In the genomic region with DNA sequence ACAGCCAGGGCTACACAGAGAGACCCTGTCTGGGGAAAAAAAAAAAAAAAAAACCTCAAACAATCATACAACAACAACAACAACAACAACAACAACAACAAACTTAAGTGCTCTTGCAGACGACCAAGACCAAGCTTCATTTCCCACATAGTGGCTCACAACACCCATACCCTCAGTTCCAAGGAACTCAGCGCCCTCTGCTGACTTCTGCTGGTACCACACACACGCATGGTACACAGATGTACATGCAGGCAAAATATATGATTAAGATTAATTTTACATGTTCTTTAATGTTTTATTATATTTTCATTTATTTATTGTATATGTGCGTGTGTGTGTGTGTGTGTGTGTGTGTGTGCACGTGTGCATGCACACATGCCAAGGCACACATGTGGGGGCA, we compare ENCODE assay signal across 8 mouse cellular contexts. TPM values are rescaled to one million over a fixed set of nuclear protein-coding genes. Genes with fewer than 3 reads are reported as not detected.
A peak's percentile ranks its signal among the peaks of the same experiment; 100 is the strongest.
DNase-seq lines count a peak whose midpoint lies in the region; ATAC-seq and TF ChIP-seq lines count a peak whose summit lies in the region.

No protein-coding gene starts in this region.

- no peak for TF ChIP-seq POLR2A in lung, adult 2 months (IDR thresholded peaks at IDR 0.05; ENCODE audit: borderline replicate concordance, extremely low read depth, low read depth, low read length)

- WGBS in forebrain, embryonic 14.5 days, result 74% methylated on average over 5 of the region's 5 CpGs
- 80% methylated on average over 5 of the region's 5 CpGs for WGBS in forebrain, embryonic 15.5 days
- whole genome bisulfite sequencing in lung, adult 2 months, result 77% methylated on average over 5 of the region's 5 CpGs

- peak; percentile 54 for DNase-seq in forebrain, embryonic 14.5 days (ENCODE audit: low spot score)
- no peak for DNase-seq in lung, adult 2 months
- DNase-seq in lung, adult 18-20 months, result no peak
- peak; percentile 41 for DNase-seq in brain, adult 2 months (ENCODE audit: low read depth, low spot score)
- DNase-seq in ovary, postnatal 14 days (ENCODE audit: low spot score), result no peak
- DNase-seq in left cerebral cortex, adult 18-20 months (ENCODE audit: low spot score in 2 of 2), result no peak

- H3K4me1 ChIP-seq in forebrain, embryonic 14.5 days (ENCODE audit: control insufficient read depth, insufficient read depth, low read length), result peaks cover 22% of the 10 kb centered on the region
- H3K4me1 ChIP-seq in forebrain, embryonic 15.5 days, result peaks cover 32% of the 10 kb centered on the region
- no peaks in the 10 kb centered on the region for H3K4me1 ChIP-seq in lung, adult 2 months (ENCODE audit: control insufficient read depth, insufficient read depth, low read length)

- H3K9ac ChIP-seq in forebrain, embryonic 14.5 days (ENCODE audit: low read length), result no peak overlapping the region
- H3K9ac ChIP-seq in forebrain, embryonic 15.5 days (replicated peaks), result no peak overlapping the region

- no peaks in the 10 kb centered on the region for H3K36me3 ChIP-seq in forebrain, embryonic 14.5 days (ENCODE audit: control insufficient read depth, insufficient read depth, low read length)
- no peaks in the 10 kb centered on the region for H3K36me3 ChIP-seq in forebrain, embryonic 15.5 days

- no peak overlapping the region for H3K4me3 ChIP-seq in forebrain, embryonic 14.5 days (ENCODE audit: low read depth, low read length)
- H3K4me3 ChIP-seq in forebrain, embryonic 15.5 days, result no peak overlapping the region
- H3K4me3 ChIP-seq in lung, adult 2 months (replicated peaks; ENCODE audit: extremely low read depth, low read depth, low read length), result no peak overlapping the region

- no peak overlapping the region for H3K27ac ChIP-seq in forebrain, embryonic 14.5 days (ENCODE audit: low read depth, low read length)
- H3K27ac ChIP-seq in forebrain, embryonic 15.5 days (replicated peaks), result no peak overlapping the region

- no peaks in the 10 kb centered on the region for H3K27me3 ChIP-seq in forebrain, embryonic 14.5 days (replicated peaks; ENCODE audit: control insufficient read depth, insufficient read depth, low read length)
- no peaks in the 10 kb centered on the region for H3K27me3 ChIP-seq in forebrain, embryonic 15.5 days

- TF ChIP-seq CTCF in lung, adult 2 months (IDR thresholded peaks at IDR 0.05; ENCODE audit: insufficient read depth, low read length), result peak; percentile 53

- no peak overlapping the region for H3K4me2 ChIP-seq in forebrain, embryonic 14.5 days (ENCODE audit: low read length)
- no peak overlapping the region for H3K4me2 ChIP-seq in forebrain, embryonic 15.5 days (replicated peaks)

- no peak for ATAC-seq in forebrain, embryonic 14.5 days
- no peak for ATAC-seq in forebrain, embryonic 15.5 days (replicated peaks)
- peak; percentile 69 for ATAC-seq in megakaryocyte progenitor cell, adult 5-6 weeks (replicated peaks; ENCODE audit: poor library complexity)

- H3K9me3 ChIP-seq in forebrain, embryonic 14.5 days (replicated peaks; ENCODE audit: control insufficient read depth, low read length), result no peaks in the 10 kb centered on the region
- H3K9me3 ChIP-seq in forebrain, embryonic 15.5 days, result no peaks in the 10 kb centered on the region

RNA-seq across cellular contexts. Expression of a gene that starts 16.7 kb away (rescaled TPM):
- polyA plus RNA-seq in forebrain, embryonic 14.5 days (2014; fragmentation: Nextera tagmentation; extraction: Ambion mirVana), result 3.5 and 5.0 TPM in 2 replicates
- polyA plus RNA-seq in forebrain, embryonic 15.5 days (2015; fragmentation: Nextera tagmentation; extraction: Ambion mirVana), result 14.1 and 15.8 TPM in 2 replicates
- polyA plus RNA-seq in lung, adult 2 months (2012; rRNA removed), result 9.8 and 12.6 TPM in 2 replicates
- total RNA-seq in megakaryocyte progenitor cell, adult 5-6 weeks (2015), result 21.2 and 23.7 TPM in 2 replicates
- 14.1 and 14.2 TPM in 2 replicates for total RNA-seq in megakaryocyte progenitor cell, adult 5-6 weeks (2017)
- 10 to 100 TPM; 10.2 to 10.5 TPM for total RNA-seq in left cerebral cortex, adult 18-20 months (2021)

RNA-seq across cellular contexts. Expression of a gene that starts 17.1 kb away (rescaled TPM):
- polyA plus RNA-seq in forebrain, embryonic 14.5 days (2014; fragmentation: Nextera tagmentation; extraction: Ambion mirVana), result 14.8 and 15.2 TPM in 2 replicates
- 13.4 and 14.1 TPM in 2 replicates for polyA plus RNA-seq in forebrain, embryonic 15.5 days (2015; fragmentation: Nextera tagmentation; extraction: Ambion mirVana)
- 40.8 and 41.3 TPM in 2 replicates for polyA plus RNA-seq in lung, adult 2 months (2012; rRNA removed)
- 14.6 and 14.9 TPM in 2 replicates for total RNA-seq in megakaryocyte progenitor cell, adult 5-6 weeks (2015)
- 9.2 and 10.7 TPM in 2 replicates for total RNA-seq in megakaryocyte progenitor cell, adult 5-6 weeks (2017)
- 10 to 100 TPM in 1 of 2 experiments, 1 to 10 TPM in 1; 9.5 to 12.3 TPM for total RNA-seq in left cerebral cortex, adult 18-20 months (2021)

RNA-seq across cellular contexts. Expression of a gene that starts 26.7 kb away (rescaled TPM):
- polyA plus RNA-seq in forebrain, embryonic 14.5 days (2014; fragmentation: Nextera tagmentation; extraction: Ambion mirVana), result 2.2 and 2.4 TPM in 2 replicates
- 2.7 and 3.6 TPM in 2 replicates for polyA plus RNA-seq in forebrain, embryonic 15.5 days (2015; fragmentation: Nextera tagmentation; extraction: Ambion mirVana)
- 5.8 and 6.8 TPM in 2 replicates for polyA plus RNA-seq in lung, adult 2 months (2012; rRNA removed)
- 3.3 and 4.0 TPM in 2 replicates for total RNA-seq in megakaryocyte progenitor cell, adult 5-6 weeks (2015)
- 1.2 and 2.3 TPM in 2 replicates for total RNA-seq in megakaryocyte progenitor cell, adult 5-6 weeks (2017)
- 10 to 100 TPM; 11.0 to 11.4 TPM for total RNA-seq in left cerebral cortex, adult 18-20 months (2021)

RNA-seq across cellular contexts. Expression of a gene that starts 26.8 kb away (rescaled TPM):
- 0.65 TPM in 1 of 2 replicates, not detected in the other for polyA plus RNA-seq in forebrain, embryonic 14.5 days (2014; fragmentation: Nextera tagmentation; extraction: Ambion mirVana)
- 0.45 and 0.89 TPM in 2 replicates for polyA plus RNA-seq in forebrain, embryonic 15.5 days (2015; fragmentation: Nextera tagmentation; extraction: Ambion mirVana)
- polyA plus RNA-seq in lung, adult 2 months (2012; rRNA removed), result 0.53 and 1.4 TPM in 2 replicates
- total RNA-seq in megakaryocyte progenitor cell, adult 5-6 weeks (2015), result 0.54 TPM in 1 of 2 replicates, not detected in the other
- not detected in 2 replicates for total RNA-seq in megakaryocyte progenitor cell, adult 5-6 weeks (2017)
- total RNA-seq in left cerebral cortex, adult 18-20 months (2021), result not detected

RNA-seq across cellular contexts. Expression of a gene that starts 27.7 kb away (rescaled TPM):
- polyA plus RNA-seq in forebrain, embryonic 14.5 days (2014; fragmentation: Nextera tagmentation; extraction: Ambion mirVana), result 19.8 and 23.6 TPM in 2 replicates
- 22.2 and 27.8 TPM in 2 replicates for polyA plus RNA-seq in forebrain, embryonic 15.5 days (2015; fragmentation: Nextera tagmentation; extraction: Ambion mirVana)
- polyA plus RNA-seq in lung, adult 2 months (2012; rRNA removed), result 1.2 and 1.8 TPM in 2 replicates
- total RNA-seq in megakaryocyte progenitor cell, adult 5-6 weeks (2015), result 1.4 and 3.9 TPM in 2 replicates
- total RNA-seq in megakaryocyte progenitor cell, adult 5-6 weeks (2017), result 1.3 and 1.7 TPM in 2 replicates
- total RNA-seq in left cerebral cortex, adult 18-20 months (2021), result 10 to 100 TPM; 69.4 to 81.9 TPM

Comparison
In these comparisons a context has a peak if more than half of its experiments do, and no peak if none do; other contexts are left out.
1. DNase-seq: peak in forebrain, embryonic 14.5 days (single experiment) and brain, adult 2 months (single experiment); none in lung, adult 2 months (single experiment), lung, adult 18-20 months (0 of 2), ovary, postnatal 14 days (single experiment) and left cerebral cortex, adult 18-20 months (0 of 2).